Mouse (Mus musculus) liver, embryonic 13.5 days (tissue): ENCODE measurements around the gene Nrn1l. TPM values are rescaled to one million over a fixed set of nuclear protein-coding genes. Genes with fewer than 3 reads are reported as not detected.

Source experiments
- ATAC-seq: fragments of 200-750 bp; cut with Nextera tagmentation; 2 replicates; pipeline ENCODE4 v1.8.0; 2017; ENCODE audit warnings: low read depth, mild to moderate bottlenecking, moderate number of reproducible peaks, moderate library complexity
- DNase-seq: peaks from one replicate; pipeline ENCODE4 v3.0.0; 2022
- H3K27ac ChIP-seq: fragments of 300-500 bp; sonication (generic); 2 replicates; pipeline ENCODE4 v1.5.1; 2015; ENCODE audit warnings: moderate library complexity, mild to moderate bottlenecking, inconsistent platforms
- H3K27me3 ChIP-seq: fragments of 300-500 bp; sonication (generic); 2 replicates; pipeline ENCODE4 v1.6.1; 2015; ENCODE audit warnings: mild to moderate bottlenecking, inconsistent platforms
- H3K36me3 ChIP-seq: fragments of 300-500 bp; sonication (generic); 2 replicates; pipeline ENCODE4 v1.6.1; 2015; ENCODE audit warnings: mild to moderate bottlenecking, inconsistent platforms
- H3K4me1 ChIP-seq: fragments of 300-500 bp; sonication (generic); replicated peaks from 2 replicates; pipeline ENCODE4 v1.6.1; 2015; ENCODE audit warnings: inconsistent platforms
- H3K4me2 ChIP-seq: fragments of 300-500 bp; sonication (generic); 2 replicates; pipeline ENCODE4 v1.6.1; 2015; ENCODE audit warnings: inconsistent platforms, mild to moderate bottlenecking, moderate library complexity
- H3K4me3 ChIP-seq: fragments of 300-500 bp; sonication (generic); replicated peaks from 2 replicates; pipeline ENCODE4 v1.5.1; 2015; ENCODE audit warnings: mild to moderate bottlenecking, inconsistent platforms
- H3K9ac ChIP-seq: fragments of 300-500 bp; sonication (generic); 2 replicates; pipeline ENCODE4 v1.6.1; 2015; ENCODE audit warnings: mild to moderate bottlenecking, inconsistent platforms
- H3K9me3 ChIP-seq: fragments of 300-500 bp; sonication (generic); replicated peaks from 2 replicates; pipeline ENCODE4 v1.6.1; 2016; ENCODE audit warnings: inconsistent platforms
- WGBS: fragments of 180-500 bp; shearing (Covaris S2); methylation state at CpG from one replicate; pipeline ENCODE4 v1.1.7; 2015; ENCODE audit not compliant: insufficient replicate concordance; 5-methylcytosine and 5-hydroxymethylcytosine counted together
- polyA plus RNA-seq: library from polyadenylated mRNA; unstranded; fragments of >200 nt; fragmentation: Nextera tagmentation; extraction: Ambion mirVana; gene quantifications from 2 replicates; pipeline ENCODE4 v1.2.1, GENCODE M21; 2015

Nrn1l gene
- polyA plus RNA-seq, 1 experiment from 2014 or later = not detected

GRCm38 (mm10) chr8:105856168-105856835 lies 37.1 kb upstream of the Nrn1l start:
- H3K27me3 ChIP-seq = no peaks in the 10 kb centered on the region
- H3K4me3 ChIP-seq = peak overlapping the region; percentile 99
- peaks cover 65% of the 10 kb centered on the region for H3K4me1 ChIP-seq

DNA sequence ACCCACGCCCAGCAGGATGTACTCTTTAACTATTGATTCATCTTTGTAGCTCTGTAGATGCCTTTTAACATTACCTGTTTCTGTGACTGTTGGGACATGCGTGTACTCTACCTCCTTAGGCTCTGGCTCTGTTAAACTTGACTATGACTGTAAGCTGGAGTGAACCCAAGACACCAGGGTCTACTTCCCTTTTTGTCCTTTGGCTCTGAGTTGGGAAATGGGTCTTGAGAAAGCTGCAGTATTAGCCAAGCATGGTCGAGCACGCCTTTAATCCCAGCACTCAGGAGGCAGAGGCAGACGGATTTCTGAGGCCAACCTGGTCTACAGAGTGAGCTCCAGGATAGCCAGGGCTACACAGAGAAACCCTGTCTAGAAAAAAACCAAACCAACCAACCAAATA lies 34.9 kb upstream of the Nrn1l start:
- ATAC-seq (no peak), DNase-seq (no peak)
- H3K27me3 ChIP-seq = no peaks in the 10 kb centered on the region
- H3K9me3 ChIP-seq = no peaks in the 10 kb centered on the region
- 56% methylated on average over 5 of the region's 5 CpGs for WGBS
- peak overlapping the region; percentile 99; the same call in 1 of the 2 replicates for H3K4me3 ChIP-seq
- H3K4me2 ChIP-seq = peak overlapping the region; percentile 99
- H3K27ac ChIP-seq = peak overlapping the region; percentile 98
- peaks cover 21% of the 10 kb centered on the region for H3K36me3 ChIP-seq
- peak overlapping the region; percentile 96 for H3K9ac ChIP-seq
- peaks cover 78% of the 10 kb centered on the region for H3K4me1 ChIP-seq

More at GRCm38 (mm10) chr8:105856168-105856835, 37.1 kb upstream of the Nrn1l start:
- H3K4me2 ChIP-seq = peak overlapping the region; percentile 99
- H3K9me3 ChIP-seq = no peaks in the 10 kb centered on the region
- ATAC-seq (no peak), DNase-seq (no peak)
- peak overlapping the region; percentile 89 for H3K27ac ChIP-seq
- H3K9ac ChIP-seq = peak overlapping the region; percentile 92
- H3K36me3 ChIP-seq = peaks cover 9% of the 10 kb centered on the region
- WGBS = 12% methylated on average over 15 of the region's 15 CpGs

- ATAC-seq (peak; percentile 2; the same call in 1 of the 2 replicates), DNase-seq (peak; percentile 78)
- peak overlapping the region; percentile 96 for H3K9ac ChIP-seq
- 9% methylated on average over 5 of the region's 5 CpGs for WGBS
- peak overlapping the region; percentile 98 for H3K27ac ChIP-seq
- peaks cover 27% of the 10 kb centered on the region for H3K36me3 ChIP-seq
- H3K4me1 ChIP-seq = peaks cover 83% of the 10 kb centered on the region
- peak overlapping the region; percentile 99 for H3K4me3 ChIP-seq
- H3K9me3 ChIP-seq = no peaks in the 10 kb centered on the region
- peak overlapping the region; percentile 99 for H3K4me2 ChIP-seq
- H3K27me3 ChIP-seq = no peaks in the 10 kb centered on the region
Measured at GRCm38 (mm10) chr8:105859314-105859713, 34.1 kb upstream of the Nrn1l start.

DNA sequence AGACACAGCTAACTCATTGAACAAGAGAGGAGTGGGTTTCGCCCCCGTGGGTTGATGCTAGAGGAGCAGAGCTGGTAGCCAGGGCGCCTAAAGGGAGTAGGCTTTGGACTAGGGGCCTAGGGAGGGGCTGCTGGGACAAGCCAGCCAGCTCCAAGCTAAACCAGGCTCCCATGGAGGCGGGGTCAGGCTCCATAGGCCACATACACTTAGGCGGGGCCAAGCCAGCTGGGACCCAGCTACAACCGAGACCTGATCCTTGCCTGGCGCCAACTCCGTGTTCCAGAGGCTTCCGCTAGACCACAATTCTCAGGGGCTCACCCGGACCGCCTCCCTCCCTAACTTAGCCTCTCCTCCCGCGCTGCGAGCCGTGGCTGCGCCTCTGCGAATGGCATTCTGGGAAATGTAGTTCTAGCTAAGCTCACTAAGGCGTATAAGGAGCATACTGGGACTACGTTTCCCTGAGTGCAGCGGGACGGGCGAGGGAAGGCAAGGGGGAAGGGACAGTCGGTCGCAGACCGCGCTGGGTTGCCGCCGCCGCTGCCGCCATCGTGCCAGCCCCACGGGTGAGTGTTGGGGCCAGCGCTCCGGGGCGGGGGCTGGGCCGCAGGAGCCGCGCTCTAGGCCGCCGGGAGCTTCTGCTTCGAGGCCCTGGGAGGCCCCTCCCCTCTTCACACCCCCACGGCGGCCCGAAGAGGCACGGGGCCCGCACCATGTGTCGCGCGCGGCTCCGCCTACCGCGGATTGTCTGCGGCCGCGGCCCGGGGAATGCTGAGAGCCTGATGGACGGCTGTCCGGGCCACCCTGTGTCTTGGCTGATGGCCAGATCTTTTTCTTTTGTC lies 33.0 kb upstream of the Nrn1l start, which contains the start of gene Nutf2:
Gene Nutf2 (plus strand): TSS at position 438 of the 839 bp plus-strand sequence.
- peak; percentile 97 for DNase-seq
- under 1% methylated on average over 52 of the region's 59 CpGs for WGBS
- Histone ChIP-seq H3K27me3 (no peaks in the 10 kb centered on the region), H3K4me2 (peak within 1 kb of the TSS; percentile 99), H3K9ac (peak within 1 kb of the TSS; percentile 96), H3K4me1 (peaks cover 87% of the 10 kb centered on the region), H3K27ac (peak within 1 kb of the TSS; percentile 98), H3K4me3 (peak within 1 kb of the TSS; percentile 99), H3K36me3 (peaks cover 36% of the 10 kb centered on the region), H3K9me3 (no peaks in the 10 kb centered on the region)
- ATAC-seq = peak; percentile 93

DNA sequence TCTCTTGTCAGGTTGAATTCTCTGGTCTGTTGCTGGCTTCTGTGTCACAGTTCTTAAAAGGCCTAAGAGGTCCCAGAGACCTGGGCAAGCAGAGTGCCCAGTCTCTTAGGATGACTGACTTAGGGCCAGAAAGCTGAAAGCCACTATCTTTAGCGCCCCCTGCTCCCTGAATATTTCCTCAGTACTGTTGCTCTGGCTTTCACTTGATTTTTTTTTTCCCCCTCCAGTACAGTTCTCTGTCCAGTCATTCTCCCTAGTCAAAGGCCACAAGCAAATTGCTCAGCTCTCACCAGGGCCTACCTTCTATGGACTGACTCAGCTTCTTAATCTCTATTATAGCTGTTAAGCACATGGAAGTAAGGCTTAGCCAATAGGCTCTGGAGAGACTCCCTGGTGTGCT lies 31.4 kb upstream of the Nrn1l start:
- H3K36me3 ChIP-seq = peaks cover 52% of the 10 kb centered on the region
- DNase-seq (no peak), ATAC-seq (no peak)
- no peaks in the 10 kb centered on the region for H3K9me3 ChIP-seq
- no peaks in the 10 kb centered on the region for H3K27me3 ChIP-seq
- H3K4me3 ChIP-seq = peak overlapping the region; percentile 99
- WGBS = 0% methylated on average over 1 of the region's 1 CpGs
- H3K27ac ChIP-seq = peak overlapping the region; percentile 98
- peak overlapping the region; percentile 99 for H3K4me2 ChIP-seq
- H3K4me1 ChIP-seq = peaks cover 87% of the 10 kb centered on the region
- peak overlapping the region; percentile 96 for H3K9ac ChIP-seq

DNA sequence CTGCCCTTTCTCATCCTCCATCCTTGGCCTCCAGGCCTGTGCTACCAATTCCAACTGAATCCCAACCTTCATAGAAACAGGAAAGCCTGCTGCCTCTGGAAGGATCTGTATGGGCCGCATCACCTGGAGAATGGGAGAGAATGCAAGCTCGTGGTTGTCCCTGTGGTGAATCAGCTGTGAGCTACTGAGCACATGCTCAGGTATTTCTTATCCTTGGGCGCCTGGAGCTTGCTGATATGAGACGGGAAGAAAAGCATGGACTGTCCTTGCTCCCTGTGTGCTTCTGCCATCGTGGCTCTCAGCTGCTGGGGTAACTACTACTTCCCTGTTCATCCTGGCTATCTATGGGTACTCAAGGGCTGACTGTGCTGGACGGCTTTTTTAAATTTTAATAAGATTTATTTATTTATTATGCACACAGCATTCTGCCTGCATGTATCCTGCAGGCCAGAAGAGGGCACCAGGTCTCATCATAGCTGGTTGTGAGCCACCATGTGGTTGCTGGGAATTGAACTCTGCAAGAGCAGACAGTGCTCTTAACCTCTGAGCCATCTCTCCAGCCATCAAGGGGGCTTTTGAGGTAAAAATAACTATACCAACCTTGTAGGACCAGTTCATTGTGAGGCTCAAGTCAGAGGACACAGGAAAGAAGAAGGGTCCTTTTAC lies 26.9 kb upstream of the Nrn1l start:
- Histone ChIP-seq H3K9me3 (no peaks in the 10 kb centered on the region), H3K9ac (0 out of 2 replicates have a peak overlapping the region, but pooled peaks have one; percentile 40), H3K27me3 (no peaks in the 10 kb centered on the region), H3K4me3 (no peak overlapping the region), H3K36me3 (peaks cover 86% of the 10 kb centered on the region), H3K4me1 (peaks cover 73% of the 10 kb centered on the region), H3K4me2 (no peak overlapping the region), H3K27ac (peak overlapping the region; percentile 19)
- DNase-seq = no peak
- WGBS = 42% methylated on average over 6 of the region's 6 CpGs
- ATAC-seq = peak; percentile 66; the same call in 1 of the 2 replicates

DNA sequence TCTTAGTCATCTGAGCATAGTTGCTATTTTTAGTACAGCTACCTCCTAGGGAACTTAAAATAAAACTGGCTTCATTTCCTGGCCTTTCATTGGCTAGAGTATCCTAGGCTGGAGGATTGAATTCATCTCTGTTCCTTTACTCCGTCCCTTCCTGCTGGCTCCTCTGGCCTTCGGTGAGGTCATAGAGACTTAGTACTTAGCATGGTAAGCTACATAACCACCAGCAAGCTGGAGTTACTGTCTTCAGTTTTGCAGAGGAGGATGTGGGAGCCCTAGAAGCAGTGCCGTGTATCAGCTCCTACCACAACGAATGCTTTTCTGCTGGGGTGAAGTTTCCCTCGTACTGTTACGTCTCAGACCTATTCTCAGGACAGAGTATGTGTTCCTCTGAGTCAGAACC lies 19.1 kb upstream of the Nrn1l start:
- WGBS = 80% methylated on average over 6 of the region's 6 CpGs
- no peak overlapping the region for H3K27ac ChIP-seq

GRCm38 (mm10) chr8:105880754-105881520 lies 12.4 kb upstream of the Nrn1l start, which contains the start of gene Edc4:
TSS of gene Edc4 (plus strand) at chr8:105880881.
- H3K36me3 ChIP-seq = peaks cover 58% of the 10 kb centered on the region

More for the DNA sequence above, 19.1 kb upstream of the Nrn1l start:
- no peaks in the 10 kb centered on the region for H3K27me3 ChIP-seq
- no peaks in the 10 kb centered on the region for H3K9me3 ChIP-seq
- DNase-seq (no peak), ATAC-seq (no peak)
- peaks cover 93% of the 10 kb centered on the region for H3K36me3 ChIP-seq
- H3K4me3 ChIP-seq = no peak overlapping the region
- peaks cover 15% of the 10 kb centered on the region for H3K4me1 ChIP-seq
- no peak overlapping the region for H3K4me2 ChIP-seq
- H3K9ac ChIP-seq = no peak overlapping the region

GRCm38 (mm10) chr8:105889756-105890465 lies 3.5 kb upstream of the Nrn1l start:
- no peak overlapping the region for H3K4me2 ChIP-seq
- H3K4me3 ChIP-seq = no peak overlapping the region
- H3K27me3 ChIP-seq = no peaks in the 10 kb centered on the region
- ATAC-seq (no peak), DNase-seq (no peak)
- no peaks in the 10 kb centered on the region for H3K9me3 ChIP-seq
- 83% methylated on average over 12 of the region's 12 CpGs for WGBS
- peaks cover 92% of the 10 kb centered on the region for H3K36me3 ChIP-seq
- no peak overlapping the region for H3K9ac ChIP-seq
- H3K4me1 ChIP-seq = peaks cover 8% of the 10 kb centered on the region
- H3K27ac ChIP-seq = no peak overlapping the region

More at GRCm38 (mm10) chr8:105880754-105881520, 12.4 kb upstream of the Nrn1l start, which contains the start of gene Edc4:
- peak within 1 kb of the TSS; percentile 89 for H3K4me2 ChIP-seq
- no peaks in the 10 kb centered on the region for H3K27me3 ChIP-seq
- ATAC-seq = peak; percentile 86
- peaks cover 29% of the 10 kb centered on the region for H3K4me1 ChIP-seq
- peak within 1 kb of the TSS; percentile 92 for H3K9ac ChIP-seq
- peak within 1 kb of the TSS; percentile 71 for H3K27ac ChIP-seq
- peak within 1 kb of the TSS; percentile 94 for H3K4me3 ChIP-seq
- no peaks in the 10 kb centered on the region for H3K9me3 ChIP-seq
- under 1% methylated on average over 45 of the region's 45 CpGs for WGBS
- peak; percentile 82 for DNase-seq

- DNase-seq = no peak
- ATAC-seq = no peak
- H3K9ac ChIP-seq = no peak overlapping the region
- H3K27ac ChIP-seq = no peak overlapping the region
- H3K4me1 ChIP-seq = peaks cover 8% of the 10 kb centered on the region
- 84% methylated on average over 6 of the region's 6 CpGs for WGBS
- no peaks in the 10 kb centered on the region for H3K9me3 ChIP-seq
- no peaks in the 10 kb centered on the region for H3K27me3 ChIP-seq
- H3K4me2 ChIP-seq = no peak overlapping the region
- H3K36me3 ChIP-seq = peaks cover 83% of the 10 kb centered on the region
- no peak overlapping the region for H3K4me3 ChIP-seq
Measured at GRCm38 (mm10) chr8:105890870-105891269, 2.5 kb upstream of the Nrn1l start.
